Mouse (Mus musculus) stomach, adult 2 months (tissue): ENCODE data around the gene Zfp595. TPM values are rescaled to one million over a fixed set of nuclear protein-coding genes. Genes with fewer than 3 reads are reported as not detected.

Experiments used
- polyA plus RNA-seq: library from polyadenylated mRNA; depleted of rRNA; stranded (reverse); fragments of >200 nt; gene quantifications from 2 replicates; pipeline ENCODE4 v1.2.3, GENCODE M21; 2012; rRNA removed

Gene Zfp595
- 0.09 TPM in 2 replicates for polyA plus RNA-seq

GRCm38 (mm10) chr13:67332019-67332724, at the start of gene Zfp595:
Zfp595 (minus strand) TSS chr13:67332570.

GRCm38 (mm10) chr13:67375050-67375911, 42.9 kb upstream of the Zfp595 start, which contains the start of the genes Gm28041 and Zfp456:
Gm28041 (minus strand) TSS chr13:67375733.
Zfp456 (minus strand) TSS chr13:67375810.

GRCm38 (mm10) chr13:67360131-67360744, 27.9 kb upstream of the Zfp595 start, which contains the start of the genes Gm28044 and Zfp953:
Gm28044 (minus strand) TSS chr13:67360536.
Zfp953 (minus strand) TSS chr13:67360605.

GRCm38 (mm10) chr13:67305822-67306672, 26.3 kb downstream of the Zfp595 start, which contains the start of gene Zfp457:
Zfp457 (minus strand) TSS chr13:67306485.

GRCm38 (mm10) chr13:67278314-67278713, 54.1 kb downstream of the Zfp595 start, which contains the start of gene Zfp458:
Zfp458 (minus strand) TSS chr13:67278466.

Other genes with a start within 250 kb of the Zfp595 start
- gene Zfp708, start 234.6 kb downstream of the Zfp595 start, polyA plus RNA-seq = not detected in 2 replicates
- 0.23 and 0.35 TPM in 2 replicates for gene Gm28557, start 224.0 kb downstream of the Zfp595 start, polyA plus RNA-seq
- 0.02 TPM in 2 replicates for gene Rslcan18, start 216.3 kb downstream of the Zfp595 start, polyA plus RNA-seq
- gene Zfp759, start 210.9 kb downstream of the Zfp595 start, polyA plus RNA-seq = 0.02 TPM in 1 of 2 replicates, not detected in the other
- 0.15 and 0.16 TPM in 2 replicates for gene Rsl1, start 159.4 kb downstream of the Zfp595 start, polyA plus RNA-seq
- gene Zfp455, start 138.1 kb downstream of the Zfp595 start, polyA plus RNA-seq = 0.02 TPM in 1 of 2 replicates, not detected in the other
- gene Zfp458, start 54.1 kb downstream of the Zfp595 start, polyA plus RNA-seq = 0.04 and 0.17 TPM in 2 replicates
- 0.13 and 0.19 TPM in 2 replicates for gene Zfp457, start 26.1 kb downstream of the Zfp595 start, polyA plus RNA-seq
- gene Gm28044, start 28.0 kb upstream of the Zfp595 start, polyA plus RNA-seq = not detected in 2 replicates
- 0.02 and 0.03 TPM in 2 replicates for gene Zfp953, start 28.0 kb upstream of the Zfp595 start, polyA plus RNA-seq
- gene Gm28041, start 43.2 kb upstream of the Zfp595 start, polyA plus RNA-seq = not detected in 2 replicates
- 0.02 TPM in 1 of 2 replicates, not detected in the other for gene Zfp456, start 43.2 kb upstream of the Zfp595 start, polyA plus RNA-seq
- gene Zfp429, start 67.2 kb upstream of the Zfp595 start, polyA plus RNA-seq = 0.43 and 0.54 TPM in 2 replicates
- gene Zfp459, start 88.8 kb upstream of the Zfp595 start, polyA plus RNA-seq = 0.03 and 0.14 TPM in 2 replicates
- 0.08 and 0.09 TPM in 2 replicates for gene Zfp874a, start 119.1 kb upstream of the Zfp595 start, polyA plus RNA-seq
- gene Zfp874b, start 151.7 kb upstream of the Zfp595 start, polyA plus RNA-seq = 0.05 and 0.37 TPM in 2 replicates
- 0.06 and 0.09 TPM in 2 replicates for gene Zfp58, start 168.0 kb upstream of the Zfp595 start, polyA plus RNA-seq
- gene Gm26965, start 193.6 kb upstream of the Zfp595 start, polyA plus RNA-seq = not detected in 2 replicates
- gene Zfp87, start 193.6 kb upstream of the Zfp595 start, polyA plus RNA-seq = 3.0 and 3.3 TPM in 2 replicates
- 0.05 and 0.66 TPM in 2 replicates for gene Zfp748, start 221.3 kb upstream of the Zfp595 start, polyA plus RNA-seq